Mouse (Mus musculus) lung, postnatal 0 days (tissue): ENCODE measurements at regions not wholly inside any gene's neighbourhood (a gene's known extent, or its start where the extent isn't known, plus 50 kb on each side); places are given as distances from the start of the nearest gene placed in this dataset.

Experiments used
- CTCF ChIP-seq: IDR thresholded peaks from 2 replicates; pipeline ENCODE4 v1.5.1; 2016; ENCODE audit warnings: antibody characterized with exemption, mild to moderate bottlenecking
- EP300 ChIP-seq: IDR thresholded peaks from 2 replicates; pipeline ENCODE4 v1.6.1; 2016; ENCODE audit warnings: antibody characterized with exemption, mild to moderate bottlenecking, control low read depth

GRCm38 (mm10) chr12:59834809-59835208 lies 615.3 kb upstream of the Fbxo33 start:
- no peak for TF ChIP-seq CTCF
- no peak for TF ChIP-seq EP300
